Mouse (Mus musculus): ENCODE measurements around the gene Cwc22.

DNA sequence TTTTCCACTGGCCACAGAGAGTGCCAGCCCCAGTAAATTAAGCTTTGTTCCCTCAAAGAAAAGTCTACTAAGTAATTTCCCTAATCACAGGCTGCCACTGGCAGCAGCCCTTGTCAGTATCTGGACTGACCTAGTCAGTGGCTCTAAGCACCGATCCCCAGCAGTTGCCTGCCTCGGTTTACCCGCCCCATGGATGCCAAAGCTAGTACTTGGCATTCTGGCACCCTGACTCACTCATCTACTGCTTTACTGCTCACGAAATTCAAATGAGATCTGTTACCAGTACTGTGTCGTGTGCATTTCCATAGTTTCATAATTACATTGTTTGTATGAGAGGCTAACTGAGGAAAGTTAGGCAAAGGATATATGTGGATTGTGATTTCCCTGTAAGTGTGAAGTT, 44.9 kb downstream of the Cwc22 start:
- TF ChIP-seq GATA1 (IDR thresholded peaks at IDR 0.05; ENCODE audit: low read length) (no peak), TAL1 (IDR thresholded peaks at IDR 0.05; ENCODE audit: low read length) (no peak; the same call in 2 of the 3 replicates)

All from erythroblast, embryonic 14.5 days (primary cell).